Mouse (Mus musculus) adrenal gland (tissue): ENCODE results near the gene Fbxw7.
"Not testable (repeated sequence)": the region's sequence is repeated elsewhere in the genome, so short reads cannot be mapped to it uniquely, and the experiment has no call there.

Experiments used
- intact Hi-C: fragments of 180-260 bp; cut with DNase I; formaldehyde crosslinking; loops from one replicate; pipeline ENCODE4 v1.15.1; 2025

The Fbxw7 gene

GRCm38 (mm10) chr3:84826405-84826804 is 11.3 kb downstream of the Fbxw7 start:
- intact Hi-C loops, result no loop called here

- intact Hi-C loops, result no loop called here
These were observed 11.9 kb downstream of the Fbxw7 start for GRCm38 (mm10) chr3:84826938-84827337.

GRCm38 (mm10) chr3:84827617-84828016 is 12.5 kb downstream of the Fbxw7 start:
- intact Hi-C loops, result no loop called here

GRCm38 (mm10) chr3:84829366-84829765 is 14.3 kb downstream of the Fbxw7 start:
- intact Hi-C loops, result no loop called here

- intact Hi-C loops, result no loop called here
These were observed 21.0 kb downstream of the Fbxw7 start for GRCm38 (mm10) chr3:84836029-84836428.

GRCm38 (mm10) chr3:84837984-84838383 is 22.9 kb downstream of the Fbxw7 start:
- intact Hi-C loops, result no loop called here

- intact Hi-C loops, result no loop called here
These were observed 24.4 kb downstream of the Fbxw7 start for GRCm38 (mm10) chr3:84839499-84839898.

- intact Hi-C loops, result loop anchor here (5.0 kb wide), 1 partner anchor 224 kb away; no protein-coding TSS in a partner anchor
These were observed 26.2 kb downstream of the Fbxw7 start for GRCm38 (mm10) chr3:84841271-84841670.

- intact Hi-C loops, result loop anchor here (1.0 to 5.0 kb wide), 2 partner anchors 149 to 225 kb away; no protein-coding TSS in a partner anchor
These were observed 27.7 kb downstream of the Fbxw7 start for GRCm38 (mm10) chr3:84842793-84843192.

GRCm38 (mm10) chr3:84843594-84843993 is 28.5 kb downstream of the Fbxw7 start:
- intact Hi-C loops, result loop anchor here (1.0 to 5.0 kb wide), 2 partner anchors 150 to 226 kb away; no protein-coding TSS in a partner anchor

- intact Hi-C loops, result no loop called here
These were observed 33.7 kb downstream of the Fbxw7 start for GRCm38 (mm10) chr3:84848798-84849197.

GRCm38 (mm10) chr3:84850418-84850817 is 35.4 kb downstream of the Fbxw7 start:
- intact Hi-C loops, result no loop called here

GRCm38 (mm10) chr3:84851801-84852200 is 36.7 kb downstream of the Fbxw7 start:
- intact Hi-C loops, result no loop called here

- intact Hi-C loops, result no loop called here
These were observed 37.8 kb downstream of the Fbxw7 start for GRCm38 (mm10) chr3:84852877-84853276.

- intact Hi-C loops, result no loop called here
These were observed 39.4 kb downstream of the Fbxw7 start for GRCm38 (mm10) chr3:84854440-84854839.

GRCm38 (mm10) chr3:84860669-84861068 is 45.6 kb downstream of the Fbxw7 start:
- intact Hi-C loops, result no loop called here

GRCm38 (mm10) chr3:84861817-84862216 is 46.7 kb downstream of the Fbxw7 start:
- intact Hi-C loops, result not testable (repeated sequence)

GRCm38 (mm10) chr3:84865684-84866083 is 50.6 kb downstream of the Fbxw7 start:
- intact Hi-C loops, result no loop called here

GRCm38 (mm10) chr3:84866866-84867265 is 51.8 kb downstream of the Fbxw7 start:
- intact Hi-C loops, result no loop called here

GRCm38 (mm10) chr3:84867434-84867975 is 52.4 kb downstream of the Fbxw7 start:
- intact Hi-C loops, result no loop called here

- intact Hi-C loops, result no loop called here
These were observed 52.9 kb downstream of the Fbxw7 start for GRCm38 (mm10) chr3:84867991-84868390.

GRCm38 (mm10) chr3:84870126-84870525 is 55.1 kb downstream of the Fbxw7 start:
- intact Hi-C loops, result no loop called here

GRCm38 (mm10) chr3:84875306-84875705 is 60.2 kb downstream of the Fbxw7 start:
- intact Hi-C loops, result no loop called here

- intact Hi-C loops, result no loop called here
These were observed 61.1 kb downstream of the Fbxw7 start for GRCm38 (mm10) chr3:84876211-84876610.
